Mouse (Mus musculus): Measurements from ENCODE around the gene Slc12a6. TPM values are rescaled to one million over a fixed set of nuclear protein-coding genes. Genes with fewer than 3 reads are reported as not detected.

Slc12a6 gene
- total RNA-seq, 2 experiments from 2014 or later, result 26.2 to 26.4 TPM

DNA sequence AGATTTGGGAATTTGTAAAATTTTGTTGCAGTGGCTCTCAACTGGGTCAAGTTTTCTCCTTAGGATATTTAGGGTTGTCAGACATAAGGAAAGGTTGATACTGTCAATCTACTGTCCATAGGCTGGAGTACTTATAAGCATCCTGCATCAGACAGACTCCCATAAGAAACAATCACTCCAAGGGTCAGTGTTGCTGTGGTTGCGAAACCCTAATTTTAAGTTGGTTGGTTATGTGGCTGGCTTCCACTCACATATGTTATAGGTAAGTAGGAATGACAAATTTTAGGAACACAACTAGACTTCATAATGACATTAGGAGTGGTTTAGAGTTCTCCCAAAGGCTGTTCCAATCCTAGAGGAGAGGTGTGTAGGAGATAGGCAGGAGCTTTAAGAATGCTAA lies 115.6 kb downstream of the Slc12a6 start:
- no peak for DNase-seq (ENCODE audit: low spot score)

GRCm38 (mm10) chr2:112390843-112391242 lies 125.2 kb downstream of the Slc12a6 start:
- no peak for DNase-seq (ENCODE audit: low spot score)

DNA sequence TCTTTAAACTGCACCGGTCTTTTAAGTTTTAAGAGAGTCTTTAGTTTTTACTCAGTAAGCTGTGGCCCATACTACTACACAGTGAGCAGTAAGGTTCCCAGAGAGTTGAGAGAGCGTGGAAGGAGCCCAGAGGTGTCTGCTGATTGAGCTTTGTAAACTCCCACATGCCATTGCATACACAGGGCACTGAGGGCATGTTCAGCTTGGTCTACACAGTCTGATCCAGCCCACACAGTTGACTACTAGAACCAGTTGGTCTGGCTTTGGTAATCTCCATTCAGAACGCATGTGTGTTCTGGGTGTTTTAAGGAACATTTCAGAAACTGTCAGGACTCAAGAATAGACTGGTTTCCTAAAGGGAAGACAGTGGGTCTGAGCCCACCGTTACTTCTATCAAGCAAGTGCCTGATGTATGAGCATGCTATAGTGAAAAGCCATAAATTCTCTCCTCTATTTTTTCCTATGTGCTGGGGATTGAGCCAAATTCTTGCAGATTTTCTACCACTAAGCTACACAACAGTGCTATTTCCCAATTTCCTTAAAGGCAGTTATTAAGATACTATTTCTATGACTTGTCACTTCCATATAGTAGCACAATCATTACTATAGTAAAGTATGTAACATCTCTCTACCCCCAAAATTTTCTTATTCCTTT lies 125.8 kb downstream of the Slc12a6 start:
- no peak for DNase-seq (ENCODE audit: low spot score)

DNA sequence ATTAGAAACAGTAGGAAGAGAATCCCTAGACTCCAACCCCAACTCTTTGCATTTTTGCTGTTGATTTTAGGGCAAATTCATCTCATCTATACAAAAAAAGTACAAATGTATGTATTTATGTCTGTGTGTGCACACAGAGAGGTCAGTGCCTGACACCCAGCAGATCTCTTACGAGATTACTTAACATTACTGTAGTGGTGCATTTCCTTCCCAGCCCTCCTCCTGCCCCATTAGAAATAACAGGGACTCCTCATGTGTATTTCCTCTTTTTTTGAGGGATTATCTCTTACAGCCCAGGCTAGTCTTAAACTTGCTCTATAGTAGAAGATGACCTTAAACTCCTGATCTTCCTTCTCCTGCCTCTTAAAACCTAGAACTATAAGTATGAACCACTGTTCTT lies 127.1 kb downstream of the Slc12a6 start:
- no peak for DNase-seq (ENCODE audit: low spot score)

DNA sequence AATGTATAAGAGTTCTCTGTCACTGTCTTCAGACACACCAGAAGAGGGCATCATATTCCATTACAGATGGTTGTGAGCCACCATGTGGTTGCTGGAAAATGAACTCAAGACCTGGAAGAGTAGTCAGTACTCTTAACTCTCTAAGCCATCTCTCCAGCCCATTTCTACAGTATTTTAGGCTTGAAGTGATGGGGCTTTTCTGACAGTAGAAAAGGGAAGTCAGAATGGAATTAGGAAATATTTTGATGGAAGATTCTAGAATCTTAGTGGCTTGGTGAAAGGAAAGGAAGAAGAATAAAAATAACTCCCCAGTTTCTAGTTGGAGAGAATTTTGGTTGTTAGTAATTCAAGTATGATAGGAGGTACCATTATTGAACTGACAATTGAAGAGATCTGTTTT lies 128.3 kb downstream of the Slc12a6 start:
- DNase-seq (ENCODE audit: low spot score), result no peak

- DNase-seq (ENCODE audit: low spot score), result no peak
Measured at GRCm38 (mm10) chr2:112396649-112397048, 131.0 kb downstream of the Slc12a6 start.

DNA sequence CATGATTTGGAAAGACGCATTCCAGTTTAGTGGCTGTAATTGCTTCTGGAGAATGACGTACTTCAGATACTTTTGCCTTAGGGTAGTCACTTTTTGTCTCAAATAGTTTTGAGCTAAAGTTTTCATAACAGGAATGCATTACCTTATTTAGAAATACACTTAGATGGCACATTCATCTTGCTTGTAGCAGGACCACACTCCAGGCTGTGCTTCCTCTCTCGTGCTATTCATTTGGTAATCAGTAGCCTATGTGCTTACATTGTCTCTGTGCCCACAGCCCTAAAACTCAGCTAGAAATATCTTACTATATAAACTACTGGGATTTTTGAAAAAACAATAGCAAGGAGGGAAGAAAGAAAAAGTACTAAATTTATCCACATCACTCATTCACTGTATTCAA lies 141.4 kb downstream of the Slc12a6 start:
- no peak for DNase-seq (ENCODE audit: low spot score)

Other genes with a start within 250 kb of the Slc12a6 start
- gene Olfr1311, start 241.4 kb upstream of the Slc12a6 start, total RNA-seq (2021), result not detected
- not detected for gene Olfr1312, start 215.6 kb upstream of the Slc12a6 start, total RNA-seq (2021)
- gene Olfr1313, start 188.0 kb upstream of the Slc12a6 start, total RNA-seq (2021), result not detected
- gene Olfr1314, start 169.0 kb upstream of the Slc12a6 start, total RNA-seq (2021), result not detected
- gene Olfr1315-ps1, start 150.4 kb upstream of the Slc12a6 start, total RNA-seq (2021), result not detected
- not detected for gene Olfr1316, start 130.8 kb upstream of the Slc12a6 start, total RNA-seq (2021)
- not detected for gene Olfr1317, start 125.5 kb upstream of the Slc12a6 start, total RNA-seq (2021)
- not detected for gene Olfr1318, start 111.6 kb upstream of the Slc12a6 start, total RNA-seq (2021)
- 1 to 10 TPM in 1 of 2 experiments, under 1 TPM in 1; 0.82 to 1.1 TPM for gene Lpcat4, start 26.4 kb upstream of the Slc12a6 start, total RNA-seq (2021)
- not detected for gene Nutm1, start 6.5 kb upstream of the Slc12a6 start, total RNA-seq (2021)
- gene Nop10, start 3.9 kb upstream of the Slc12a6 start, total RNA-seq (2021), result 10 to 100 TPM; 52.3 to 59.1 TPM
- under 1 TPM; 0.24 to 0.80 TPM for gene Gm21985, start 489 bp downstream of the Slc12a6 start, total RNA-seq (2021)
- gene Emc4, start 102.2 kb downstream of the Slc12a6 start, total RNA-seq (2021), result 10 to 100 TPM; 72.7 to 77.9 TPM
- 1 to 10 TPM; 2.7 to 3.2 TPM for gene Katnbl1, start 113.4 kb downstream of the Slc12a6 start, total RNA-seq (2021)
- gene Emc7, start 189.2 kb downstream of the Slc12a6 start, total RNA-seq (2021), result 10 to 100 TPM; 12.8 to 13.4 TPM
- gene Chrm5, start 214.9 kb downstream of the Slc12a6 start, total RNA-seq (2021), result not detected
- 10 to 100 TPM; 11.1 to 15.5 TPM for gene Aven, start 227.1 kb downstream of the Slc12a6 start, total RNA-seq (2021)

All from gastrocnemius, adult 18-20 months (tissue).